Mouse (Mus musculus): ENCODE results near the gene Shld1. TPM values are rescaled to one million over a fixed set of nuclear protein-coding genes. Genes with fewer than 3 reads are reported as not detected.

Gene Shld1
- total RNA-seq, 2 experiments from 2014 or later = 5.0 TPM

Other genes starting within 250 kb of the Shld1 start
- 100 to 1,000 TPM; 110 to 147 TPM for gene Gpcpd1, start 99.2 kb upstream of the Shld1 start, total RNA-seq (2021)
- under 1 TPM; 0.10 to 0.21 TPM for gene Chgb, start 94.3 kb downstream of the Shld1 start, total RNA-seq (2021)
- 1 to 10 TPM; 5.4 to 5.7 TPM for gene Trmt6, start 129.1 kb downstream of the Shld1 start, total RNA-seq (2021)
- gene Mcm8, start 129.2 kb downstream of the Shld1 start, total RNA-seq (2021) = 1 to 10 TPM; 1.2 to 1.6 TPM
- 10 to 100 TPM; 11.9 to 13.9 TPM for gene Crls1, start 159.7 kb downstream of the Shld1 start, total RNA-seq (2021)
- gene Lrrn4, start 194.0 kb downstream of the Shld1 start, total RNA-seq (2021) = not detected